Mouse (Mus musculus): ENCODE measurements around the gene Gm21988. TPM values are rescaled to one million over a fixed set of nuclear protein-coding genes. Genes with fewer than 3 reads are reported as not detected.

The Gm21988 gene
- polyA plus RNA-seq, 1 experiment from 2014 or later = 9.0 TPM

- no peaks in the 10 kb centered on the region for H3K9me3 ChIP-seq (ENCODE audit: control insufficient read depth, low read length)
- DNase-seq (ENCODE audit: low spot score) (peak; percentile 82), ATAC-seq (replicated peaks; ENCODE audit: low FRiP score, low TSS enrichment, low read depth) (no peak)
- H3K4me1 ChIP-seq (replicated peaks; ENCODE audit: control insufficient read depth, insufficient read depth, low read length) = no peaks in the 10 kb centered on the region
- H3K4me2 ChIP-seq (ENCODE audit: low read length) = no peak overlapping the region
- H3K36me3 ChIP-seq (ENCODE audit: control insufficient read depth, insufficient read depth, low read length) = no peaks in the 10 kb centered on the region
- H3K9ac ChIP-seq (ENCODE audit: low read length) = no peak overlapping the region
- H3K4me3 ChIP-seq (ENCODE audit: low read depth, low read length) = no peak overlapping the region
- peaks cover 9% of the 10 kb centered on the region for H3K27me3 ChIP-seq (replicated peaks; ENCODE audit: control insufficient read depth, insufficient read depth, low read length)
- WGBS = 59% methylated on average over 9 of the region's 9 CpGs
- no peak overlapping the region for H3K27ac ChIP-seq (ENCODE audit: low read depth)
Observed at GRCm38 (mm10) chr11:70247136-70247845, 7.7 kb upstream of the Gm21988 start.

GRCm38 (mm10) chr11:70242591-70242990 is 3.0 kb upstream of the Gm21988 start:
- Histone ChIP-seq H3K4me2 (ENCODE audit: low read length) (no peak overlapping the region), H3K4me3 (ENCODE audit: low read depth, low read length) (no peak overlapping the region), H3K9me3 (ENCODE audit: control insufficient read depth, low read length) (no peaks in the 10 kb centered on the region), H3K27me3 (replicated peaks; ENCODE audit: control insufficient read depth, insufficient read depth, low read length) (0 out of 2 replicates have a peak, but pooled peaks cover under 1% of the 10 kb centered on the region), H3K36me3 (ENCODE audit: control insufficient read depth, insufficient read depth, low read length) (no peaks in the 10 kb centered on the region), H3K27ac (ENCODE audit: low read depth) (no peak overlapping the region), H3K4me1 (replicated peaks; ENCODE audit: control insufficient read depth, insufficient read depth, low read length) (peaks cover 15% of the 10 kb centered on the region), H3K9ac (ENCODE audit: low read length) (no peak overlapping the region)
- DNase-seq (ENCODE audit: low spot score) = no peak
- no peak for ATAC-seq (replicated peaks; ENCODE audit: low FRiP score, low TSS enrichment, low read depth)
- WGBS = 70% methylated on average over 11 of the region's 11 CpGs

- H3K36me3 ChIP-seq (ENCODE audit: control insufficient read depth, insufficient read depth, low read length) = peaks cover 16% of the 10 kb centered on the region
- no peaks in the 10 kb centered on the region for H3K27me3 ChIP-seq (replicated peaks; ENCODE audit: control insufficient read depth, insufficient read depth, low read length)
- H3K4me1 ChIP-seq (replicated peaks; ENCODE audit: control insufficient read depth, insufficient read depth, low read length) = peaks cover 23% of the 10 kb centered on the region
- WGBS = 14% methylated on average over 23 of the region's 23 CpGs
- H3K27ac ChIP-seq (ENCODE audit: low read depth) = peak overlapping the region; percentile 88; the same call in 1 of the 2 replicates
- H3K4me2 ChIP-seq (ENCODE audit: low read length) = peak overlapping the region; percentile 99
- no peak for ATAC-seq (replicated peaks; ENCODE audit: low FRiP score, low TSS enrichment, low read depth)
- H3K4me3 ChIP-seq (ENCODE audit: low read depth, low read length) = peak overlapping the region; percentile 99
- DNase-seq (ENCODE audit: low spot score) = peak; percentile 60
- H3K9me3 ChIP-seq (ENCODE audit: control insufficient read depth, low read length) = no peaks in the 10 kb centered on the region
- H3K9ac ChIP-seq (ENCODE audit: low read length) = peak overlapping the region; percentile 83
Observed at GRCm38 (mm10) chr11:70238591-70239440, 814 bp downstream of the Gm21988 start.

GRCm38 (mm10) chr11:70237457-70238167 is 2.0 kb downstream of the Gm21988 start, which contains the start of gene 0610010K14Rik:
Gene 0610010K14Rik (minus strand): TSS chr11:70237914.
- Histone ChIP-seq H3K9ac (ENCODE audit: low read length) (peak within 1 kb of the TSS; percentile 83), H3K4me3 (ENCODE audit: low read depth, low read length) (peak within 1 kb of the TSS; percentile 99), H3K27ac (ENCODE audit: low read depth) (peak within 1 kb of the TSS; percentile 88), H3K4me2 (ENCODE audit: low read length) (peak within 1 kb of the TSS; percentile 99), H3K4me1 (replicated peaks; ENCODE audit: control insufficient read depth, insufficient read depth, low read length) (peaks cover 27% of the 10 kb centered on the region), H3K36me3 (ENCODE audit: control insufficient read depth, insufficient read depth, low read length) (peaks cover 16% of the 10 kb centered on the region), H3K27me3 (replicated peaks; ENCODE audit: control insufficient read depth, insufficient read depth, low read length) (no peaks in the 10 kb centered on the region), H3K9me3 (ENCODE audit: control insufficient read depth, low read length) (no peaks in the 10 kb centered on the region)
- DNase-seq (ENCODE audit: low spot score) (peak; percentile 98), ATAC-seq (replicated peaks; ENCODE audit: low FRiP score, low TSS enrichment, low read depth) (peak; percentile 93)
- WGBS = under 1% methylated on average over 70 of the region's 70 CpGs

GRCm38 (mm10) chr11:70236717-70237116 is 2.9 kb downstream of the Gm21988 start:
- Histone ChIP-seq H3K4me3 (ENCODE audit: low read depth, low read length) (peak overlapping the region; percentile 99), H3K4me1 (replicated peaks; ENCODE audit: control insufficient read depth, insufficient read depth, low read length) (peaks cover 31% of the 10 kb centered on the region), H3K9me3 (ENCODE audit: control insufficient read depth, low read length) (no peaks in the 10 kb centered on the region), H3K4me2 (ENCODE audit: low read length) (peak overlapping the region; percentile 99), H3K27me3 (replicated peaks; ENCODE audit: control insufficient read depth, insufficient read depth, low read length) (no peaks in the 10 kb centered on the region), H3K36me3 (ENCODE audit: control insufficient read depth, insufficient read depth, low read length) (peaks cover 16% of the 10 kb centered on the region), H3K27ac (ENCODE audit: low read depth) (peak overlapping the region; percentile 88), H3K9ac (ENCODE audit: low read length) (peak overlapping the region; percentile 83)
- ATAC-seq (replicated peaks; ENCODE audit: low FRiP score, low TSS enrichment, low read depth) = no peak
- WGBS = 30% methylated on average over 7 of the region's 7 CpGs
- DNase-seq (ENCODE audit: low spot score) = no peak

GRCm38 (mm10) chr11:70235254-70235900 is 4.3 kb downstream of the Gm21988 start:
- DNase-seq (ENCODE audit: low spot score) (no peak), ATAC-seq (replicated peaks; ENCODE audit: low FRiP score, low TSS enrichment, low read depth) (no peak)
- no peak overlapping the region for H3K4me3 ChIP-seq (ENCODE audit: low read depth, low read length)
- no peaks in the 10 kb centered on the region for H3K9me3 ChIP-seq (ENCODE audit: control insufficient read depth, low read length)
- WGBS = 89% methylated on average over 12 of the region's 12 CpGs
- no peak overlapping the region for H3K4me2 ChIP-seq (ENCODE audit: low read length)
- H3K9ac ChIP-seq (ENCODE audit: low read length) = no peak overlapping the region
- H3K27ac ChIP-seq (ENCODE audit: low read depth) = no peak overlapping the region
- no peaks in the 10 kb centered on the region for H3K27me3 ChIP-seq (replicated peaks; ENCODE audit: control insufficient read depth, insufficient read depth, low read length)
- H3K4me1 ChIP-seq (replicated peaks; ENCODE audit: control insufficient read depth, insufficient read depth, low read length) = peaks cover 30% of the 10 kb centered on the region
- peaks cover 16% of the 10 kb centered on the region for H3K36me3 ChIP-seq (ENCODE audit: control insufficient read depth, insufficient read depth, low read length)

- H3K9ac ChIP-seq (ENCODE audit: low read length) = no peak overlapping the region
- peaks cover 16% of the 10 kb centered on the region for H3K36me3 ChIP-seq (ENCODE audit: control insufficient read depth, insufficient read depth, low read length)
- DNase-seq (ENCODE audit: low spot score) (no peak), ATAC-seq (replicated peaks; ENCODE audit: low FRiP score, low TSS enrichment, low read depth) (no peak)
- H3K27ac ChIP-seq (ENCODE audit: low read depth) = no peak overlapping the region
- 89% methylated on average over 8 of the region's 8 CpGs for WGBS
- peaks cover 7% of the 10 kb centered on the region for H3K27me3 ChIP-seq (replicated peaks; ENCODE audit: control insufficient read depth, insufficient read depth, low read length)
- H3K4me2 ChIP-seq (ENCODE audit: low read length) = no peak overlapping the region
- H3K4me1 ChIP-seq (replicated peaks; ENCODE audit: control insufficient read depth, insufficient read depth, low read length) = peaks cover 33% of the 10 kb centered on the region
- no peaks in the 10 kb centered on the region for H3K9me3 ChIP-seq (ENCODE audit: control insufficient read depth, low read length)
- no peak overlapping the region for H3K4me3 ChIP-seq (ENCODE audit: low read depth, low read length)
Observed at GRCm38 (mm10) chr11:70234497-70234896, 5.1 kb downstream of the Gm21988 start.

- Histone ChIP-seq H3K36me3 (ENCODE audit: control insufficient read depth, insufficient read depth, low read length) (peaks cover 16% of the 10 kb centered on the region), H3K9ac (ENCODE audit: low read length) (no peak overlapping the region), H3K4me2 (ENCODE audit: low read length) (no peak overlapping the region), H3K4me1 (replicated peaks; ENCODE audit: control insufficient read depth, insufficient read depth, low read length) (peaks cover 35% of the 10 kb centered on the region), H3K27ac (ENCODE audit: low read depth) (no peak overlapping the region), H3K27me3 (replicated peaks; ENCODE audit: control insufficient read depth, insufficient read depth, low read length) (peaks cover 12% of the 10 kb centered on the region), H3K9me3 (ENCODE audit: control insufficient read depth, low read length) (no peaks in the 10 kb centered on the region), H3K4me3 (ENCODE audit: low read depth, low read length) (no peak overlapping the region)
- WGBS = 62% methylated on average over 5 of the region's 5 CpGs
- DNase-seq (ENCODE audit: low spot score) (no peak), ATAC-seq (replicated peaks; ENCODE audit: low FRiP score, low TSS enrichment, low read depth) (no peak)
Observed at GRCm38 (mm10) chr11:70234037-70234436, 5.6 kb downstream of the Gm21988 start.
